Mouse (Mus musculus): ENCODE data around the gene Sipa1l3.

DNA sequence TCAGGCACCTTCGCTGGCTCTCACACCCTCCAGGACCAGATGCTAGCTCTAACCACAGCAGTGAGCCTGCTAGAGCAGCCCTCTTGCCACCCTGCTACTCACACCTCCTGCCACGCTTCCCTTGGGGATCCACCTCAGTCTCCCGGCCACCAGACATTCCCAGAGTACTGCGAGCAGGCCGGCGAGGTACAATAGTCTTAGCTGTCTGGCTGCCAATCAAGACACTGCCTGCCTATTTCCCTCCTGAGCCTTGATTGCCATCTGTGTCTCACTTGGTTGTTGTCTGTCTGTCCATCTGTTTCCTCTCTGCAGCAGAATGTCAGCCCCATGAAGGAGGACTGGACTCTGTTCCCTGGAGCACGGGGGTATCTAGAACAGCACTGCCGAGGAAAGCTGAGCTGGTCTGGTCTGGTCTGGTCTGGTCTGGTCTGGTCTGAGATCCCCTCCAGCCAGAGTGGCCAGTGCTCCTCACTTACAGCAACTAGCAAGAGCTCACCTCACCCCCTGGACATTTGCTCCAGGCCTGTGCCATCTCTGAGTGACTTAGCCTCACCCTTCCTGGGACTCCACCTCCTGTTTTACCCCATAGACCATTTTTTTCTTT lies 175.8 kb downstream of the Sipa1l3 start:
- TF ChIP-seq TCF12 (IDR thresholded peaks at IDR 0.05; ENCODE audit: insufficient read depth, poor library complexity, severe bottlenecking): no peak
- TF ChIP-seq POLR2A (IDR thresholded peaks at IDR 0.05; ENCODE audit: insufficient read length, low read depth): no peak
- TF ChIP-seq MYOD1 (IDR thresholded peaks at IDR 0.05; ENCODE audit: control insufficient read depth in 1 of 3, insufficient read length in 2 of 3, low read depth in 2 of 3): no peak
- no peak for TF ChIP-seq MAX (IDR thresholded peaks at IDR 0.05; ENCODE audit: low read depth)
- no peak for TF ChIP-seq POLR2AphosphoS2 (IDR thresholded peaks at IDR 0.05; ENCODE audit: insufficient read length, low read depth)
- no peak for TF ChIP-seq REST (IDR thresholded peaks at IDR 0.05; ENCODE audit: insufficient read depth, insufficient read length)
- no peak for TF ChIP-seq TCF3 (IDR thresholded peaks at IDR 0.05; ENCODE audit: insufficient read length, low read depth)
- TF ChIP-seq USF1 (IDR thresholded peaks at IDR 0.05; ENCODE audit: low read depth): no peak
- no peak for TF ChIP-seq E2F4 (IDR thresholded peaks at IDR 0.05; ENCODE audit: insufficient read depth)
- no peak for TF ChIP-seq CEBPB (IDR thresholded peaks at IDR 0.05; ENCODE audit: insufficient read depth, poor library complexity, severe bottlenecking)
- TF ChIP-seq MYOG (IDR thresholded peaks at IDR 0.05; ENCODE audit: control insufficient read depth in 1 of 3, insufficient read depth in 1 of 3, insufficient read length in 2 of 3, low read depth in 2 of 3): no peak
